Mouse (Mus musculus): ENCODE data around the gene Ascl4. TPM values are rescaled to one million over a fixed set of nuclear protein-coding genes. Genes with fewer than 3 reads are reported as not detected.

Ascl4 gene
- 0.17 and 0.18 TPM in 2 replicates for polyA plus RNA-seq (2012; rRNA removed)

DNA sequence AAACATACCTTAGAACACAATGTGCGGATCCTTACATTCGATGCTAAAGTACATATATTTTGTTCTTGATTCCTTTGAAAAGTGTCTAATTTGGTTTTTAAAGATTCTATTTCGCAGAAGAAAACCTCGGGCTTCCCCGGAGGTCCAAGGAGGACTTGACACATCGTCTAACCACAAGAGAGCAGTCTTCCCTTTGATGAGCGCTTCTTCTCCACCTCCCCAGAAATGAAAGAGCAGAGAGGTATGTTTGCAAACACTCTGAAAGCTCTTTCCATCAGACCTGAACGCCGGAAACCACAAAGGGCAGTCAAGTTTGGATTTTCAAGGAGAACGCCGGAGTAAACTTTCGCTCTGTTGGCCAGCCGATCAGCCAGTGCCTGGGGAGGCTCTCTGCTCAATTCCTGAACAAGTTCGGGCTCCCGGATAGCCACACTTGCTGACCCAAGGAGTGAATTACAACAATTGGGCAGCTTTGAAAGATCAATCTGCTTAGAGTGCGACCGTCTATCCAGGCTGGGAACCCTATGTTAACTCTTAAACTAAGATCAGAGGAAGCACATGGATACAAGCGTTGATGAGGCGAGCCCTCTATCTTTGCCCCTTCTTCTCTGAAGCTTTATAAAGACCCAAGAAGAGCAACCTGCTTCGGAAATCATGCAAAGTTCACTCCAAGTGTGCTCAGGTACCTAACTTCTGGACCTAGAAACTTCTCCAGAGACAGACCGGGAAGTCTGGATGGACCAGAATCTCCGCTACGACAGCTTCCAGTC is at the start of gene Ascl4:
Gene Ascl4 (plus strand): TSS at position 6 of the 770 bp plus-strand sequence.

DNA sequence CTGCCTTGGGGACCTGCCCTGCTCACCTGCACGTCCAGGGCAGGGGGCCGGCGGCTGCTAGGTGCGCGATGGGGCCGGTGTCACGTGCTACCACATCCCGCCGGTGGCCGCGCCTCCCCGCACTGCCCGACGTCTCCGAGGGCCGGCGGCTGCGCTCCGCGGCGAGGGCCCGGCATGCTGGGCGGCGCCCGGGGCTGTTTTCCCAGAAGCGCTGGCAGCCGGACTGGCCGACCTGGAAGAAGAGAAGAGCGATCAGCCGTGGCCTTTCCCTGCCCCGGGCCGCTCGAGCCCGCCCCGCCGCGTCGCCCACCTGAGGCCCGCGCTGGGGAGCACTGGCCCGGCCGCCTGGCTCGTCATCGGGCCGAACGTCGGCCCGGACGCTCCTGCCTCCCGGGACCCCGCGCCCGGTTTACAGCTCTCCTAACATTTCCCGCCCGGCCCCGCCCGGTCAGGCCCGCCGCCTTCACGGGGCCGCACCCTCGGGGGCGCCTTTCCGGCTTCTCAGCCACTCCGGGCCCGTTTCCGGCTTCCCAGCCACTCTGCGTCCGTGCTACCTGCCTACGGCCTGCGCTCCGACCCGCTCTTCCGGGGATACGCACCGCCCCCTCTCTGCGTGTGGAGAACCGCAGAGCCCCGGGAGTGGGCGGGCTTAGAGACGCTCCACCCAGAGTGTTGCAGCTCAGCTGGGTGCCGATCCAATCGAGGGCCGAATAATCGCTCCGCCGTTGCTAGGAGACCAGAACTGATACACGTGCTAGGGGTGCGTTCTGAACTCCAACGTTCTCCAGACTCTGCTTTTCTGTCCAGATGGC is 10.8 kb upstream of the Ascl4 start, which contains the start of gene Prdm4:
Gene Prdm4 (minus strand): TSS at position 645 of the 812 bp plus-strand sequence.

DNA sequence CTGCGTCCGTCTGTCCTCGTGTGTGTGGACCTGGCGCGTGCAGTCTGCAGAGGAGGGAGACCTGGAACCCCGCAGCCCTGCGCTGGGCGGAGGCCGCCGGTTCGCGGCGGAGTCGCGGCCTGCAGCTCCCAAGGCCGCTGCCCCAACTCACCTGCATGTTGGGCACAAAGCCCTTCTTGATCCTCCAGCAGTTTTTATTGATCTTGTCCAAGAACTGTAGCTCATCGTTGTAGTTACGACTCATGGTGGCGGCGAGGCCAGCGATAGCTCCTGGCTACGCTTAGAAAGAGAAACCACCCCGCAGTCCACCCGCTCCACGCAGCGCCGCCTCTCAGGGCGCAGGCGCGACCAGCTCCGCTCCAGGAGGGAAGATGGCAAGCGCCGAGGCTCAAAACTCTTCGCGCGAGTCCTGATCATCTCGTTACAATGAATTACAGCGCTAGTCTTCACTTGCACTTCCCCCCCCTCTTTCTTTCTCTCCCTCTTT is 30.0 kb downstream of the Ascl4 start, which contains the start of gene Rtcb:
Gene Rtcb (minus strand): TSS at position 360 of the 487 bp plus-strand sequence.

Other genes with a start within 250 kb of the Ascl4 start
- 10.0 and 13.7 TPM in 2 replicates for gene Pwp1, start 98.2 kb upstream of the Ascl4 start, polyA plus RNA-seq (2012; rRNA removed)
- 37.5 and 40.9 TPM in 2 replicates for gene Prdm4, start 10.5 kb upstream of the Ascl4 start, polyA plus RNA-seq (2012; rRNA removed)
- 39.2 and 60.4 TPM in 2 replicates for gene Rtcb, start 30.1 kb downstream of the Ascl4 start, polyA plus RNA-seq (2012; rRNA removed)
- gene Bpifc, start 84.2 kb downstream of the Ascl4 start, polyA plus RNA-seq (2012; rRNA removed): 0.64 and 0.78 TPM in 2 replicates
- 22.0 and 32.4 TPM in 2 replicates for gene Fbxo7, start 94.3 kb downstream of the Ascl4 start, polyA plus RNA-seq (2012; rRNA removed)